Mouse (Mus musculus) gastrocnemius, adult 2 months (tissue): Measurements from ENCODE around the gene Pbrm1. TPM values are rescaled to one million over a fixed set of nuclear protein-coding genes. Genes with fewer than 3 reads are reported as not detected.

Experiments
- DNase-seq: peaks from one replicate; pipeline ENCODE4 v3.0.0; 2022
- H3K27ac ChIP-seq: fragments of 200-600 bp; 2 replicates; pipeline ENCODE4 v1.8.1; 2022; ENCODE audit warnings: mild to moderate bottlenecking
- H3K4me3 ChIP-seq: fragments of 200-600 bp; 2 replicates; pipeline ENCODE4 v1.8.1; 2022; ENCODE audit warnings: mild to moderate bottlenecking, moderate library complexity
- CTCF ChIP-seq: fragments of 200-600 bp; IDR thresholded peaks from 2 replicates; pipeline ENCODE4 v1.8.1; 2022; ENCODE audit warnings: antibody characterized with exemption, mild to moderate bottlenecking, moderate library complexity
- intact Hi-C: fragments of 180-260 bp; cut with DNase I; formaldehyde crosslinking; loops from one replicate; pipeline ENCODE4 v1.15.1; 2025
- total RNA-seq, 2 experiments: library from RNA; stranded (reverse); gene quantifications; 2 replicates each; pipeline ENCODE4 v1.2.3; 2021

Gene Pbrm1
- total RNA-seq, 2 experiments from 2014 or later: 45.3 to 49.8 TPM

DNA sequence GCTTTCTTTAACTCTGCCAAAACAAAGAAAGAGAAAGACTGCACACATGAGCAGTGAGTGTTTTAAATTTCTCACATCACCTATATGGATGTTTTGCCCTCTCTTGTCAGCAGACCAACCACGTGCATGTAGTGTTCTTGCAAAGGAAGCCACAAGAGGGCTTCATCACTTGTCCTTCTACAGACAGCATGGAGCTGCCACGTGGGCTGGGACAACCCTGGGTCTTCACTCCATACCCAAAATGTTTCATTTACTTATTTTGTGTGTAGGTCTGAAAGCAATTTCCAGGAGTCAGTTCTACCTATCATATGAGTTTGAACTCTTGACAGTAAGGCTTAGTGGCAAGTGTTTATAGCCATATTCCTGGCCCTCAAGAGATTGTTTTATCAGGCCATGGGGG, 1.1 kb upstream of the Pbrm1 start:
- Histone ChIP-seq H3K27ac (peak overlapping the region; percentile 96), H3K4me3 (peak overlapping the region; percentile 81)
- intact Hi-C loops: loop anchor here (2.0 kb wide), 1 partner anchor 17 kb away; the partner anchor contains the start of genes Glt8d1 and Spcs1
- TF ChIP-seq CTCF: peak; percentile 16; the same call in 1 of the 2 replicates
- DNase-seq: no peak

GRCm38 (mm10) chr14:31019331-31020205, 630 bp downstream of the Pbrm1 start:
- intact Hi-C loops: loop anchor here (2.0 to 5.0 kb wide), 3 partner anchors 19 to 173 kb away; partner anchors contain the start of genes Glt8d1 and Spcs1
- no peak for TF ChIP-seq CTCF
- peak; percentile 91 for DNase-seq
- Histone ChIP-seq H3K4me3 (peak overlapping the region; percentile 81), H3K27ac (peak overlapping the region; percentile 96)

DNA sequence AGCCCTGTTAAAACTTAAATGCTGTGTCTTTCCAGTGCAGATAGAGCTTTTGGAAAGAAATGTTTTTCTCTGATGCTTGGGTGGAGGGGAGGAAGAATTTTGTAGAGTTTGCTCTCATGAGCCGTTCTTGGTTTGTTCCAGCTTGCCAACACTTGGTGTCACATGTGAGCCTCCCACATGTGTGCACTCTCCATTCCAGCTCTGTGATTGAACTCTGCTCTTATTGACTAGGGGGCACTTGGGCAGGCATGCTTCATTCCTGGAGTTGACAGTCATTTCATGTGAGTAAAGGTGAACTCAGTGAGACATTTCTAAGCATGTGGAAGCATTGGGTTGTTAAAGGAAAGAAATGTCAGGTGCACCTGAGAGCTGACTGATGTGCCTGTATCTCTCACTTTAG, 3.6 kb downstream of the Pbrm1 start:
- intact Hi-C loops: loop anchor here (5.0 kb wide), 2 partner anchors 50 to 170 kb away; no protein-coding TSS in a partner anchor
- no peak for DNase-seq
- TF ChIP-seq CTCF: no peak
- no peak overlapping the region for H3K27ac ChIP-seq
- no peak overlapping the region for H3K4me3 ChIP-seq

DNA sequence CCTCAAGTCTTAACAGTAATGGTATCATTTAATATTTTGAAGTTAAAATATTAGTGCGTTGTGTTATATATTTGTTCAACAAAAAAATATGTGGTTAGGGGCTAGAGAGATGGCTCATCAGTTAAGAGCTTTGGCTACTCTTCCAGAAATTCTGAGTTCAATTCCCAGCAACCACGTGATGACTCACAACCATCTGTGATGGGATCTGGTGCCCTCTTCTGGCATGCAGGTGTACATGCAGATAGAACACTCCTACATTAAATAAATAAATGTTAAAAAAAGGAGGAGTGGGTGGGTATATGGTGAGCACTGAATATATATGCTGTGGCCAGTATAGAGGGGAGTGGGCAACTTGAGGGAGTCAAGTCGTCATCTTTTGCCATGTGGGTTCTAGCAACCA, 6.8 kb downstream of the Pbrm1 start:
- TF ChIP-seq CTCF: peak; percentile 42
- Histone ChIP-seq H3K27ac (no peak overlapping the region), H3K4me3 (no peak overlapping the region)
- DNase-seq: no peak
- intact Hi-C loops: no loop called here

GRCm38 (mm10) chr14:31045296-31045695, 26.4 kb downstream of the Pbrm1 start:
- Histone ChIP-seq H3K27ac (no peak overlapping the region), H3K4me3 (no peak overlapping the region)
- intact Hi-C loops: no loop called here
- no peak for TF ChIP-seq CTCF
- DNase-seq: no peak

DNA sequence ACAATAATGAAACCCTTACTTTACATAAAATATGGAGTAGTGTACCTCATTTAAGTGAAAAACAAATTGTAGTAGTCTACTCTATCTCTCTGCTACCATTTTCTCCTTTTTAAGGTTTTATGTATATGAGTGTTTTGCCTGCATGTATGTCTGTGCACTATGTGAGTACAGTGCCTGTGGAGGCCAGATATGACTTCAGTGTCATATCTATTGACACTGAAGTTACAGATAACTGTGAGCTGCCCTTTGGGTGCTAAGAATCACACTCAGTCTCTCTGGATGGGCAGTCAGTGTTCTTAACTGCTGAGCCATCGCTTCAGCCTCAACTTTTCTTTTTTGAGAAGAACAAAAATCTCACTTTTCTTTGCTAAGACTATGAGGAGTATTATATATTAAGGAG, 26.9 kb downstream of the Pbrm1 start:
- intact Hi-C loops: no loop called here
- no peak for TF ChIP-seq CTCF
- no peak for DNase-seq
- Histone ChIP-seq H3K4me3 (no peak overlapping the region), H3K27ac (no peak overlapping the region)

- peak; percentile 65 for TF ChIP-seq CTCF
- H3K4me3 ChIP-seq: no peak overlapping the region
- DNase-seq: no peak
- intact Hi-C loops: no loop called here
- H3K27ac ChIP-seq: no peak overlapping the region
These were observed 43.3 kb downstream of the Pbrm1 start for GRCm38 (mm10) chr14:31062277-31062676.

DNA sequence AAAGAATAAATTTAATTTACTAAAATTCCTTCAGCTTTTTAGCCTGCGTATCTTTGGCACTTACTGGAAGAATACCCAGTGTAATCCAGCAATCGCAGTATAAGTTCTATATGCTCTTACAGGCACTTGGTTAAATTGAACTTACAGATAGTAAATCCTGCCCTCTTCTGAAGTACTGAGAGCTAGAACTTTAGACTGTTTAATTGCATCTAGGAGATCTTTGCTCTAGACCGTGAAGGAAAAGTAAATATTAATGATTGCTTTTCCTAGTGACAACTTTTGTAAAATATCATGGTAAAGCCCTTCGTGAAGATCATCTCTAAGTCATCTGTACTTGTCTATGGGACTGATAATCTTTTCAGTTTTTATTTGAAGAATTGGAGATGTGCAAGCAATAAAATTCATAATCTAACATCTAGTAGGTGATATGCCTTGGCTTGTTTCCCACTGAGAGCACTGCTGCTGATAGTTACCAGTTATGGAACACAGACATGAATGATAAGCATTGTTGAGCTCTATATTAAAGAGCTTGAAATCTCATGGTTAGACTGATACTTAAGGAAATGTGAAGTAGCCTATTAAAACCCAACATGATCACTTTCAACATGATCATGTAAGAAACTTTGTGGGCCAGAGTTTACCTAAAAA, 50.3 kb downstream of the Pbrm1 start:
- no peak for DNase-seq
- TF ChIP-seq CTCF: no peak
- Histone ChIP-seq H3K27ac (no peak overlapping the region), H3K4me3 (no peak overlapping the region)
- intact Hi-C loops: no loop called here

DNA sequence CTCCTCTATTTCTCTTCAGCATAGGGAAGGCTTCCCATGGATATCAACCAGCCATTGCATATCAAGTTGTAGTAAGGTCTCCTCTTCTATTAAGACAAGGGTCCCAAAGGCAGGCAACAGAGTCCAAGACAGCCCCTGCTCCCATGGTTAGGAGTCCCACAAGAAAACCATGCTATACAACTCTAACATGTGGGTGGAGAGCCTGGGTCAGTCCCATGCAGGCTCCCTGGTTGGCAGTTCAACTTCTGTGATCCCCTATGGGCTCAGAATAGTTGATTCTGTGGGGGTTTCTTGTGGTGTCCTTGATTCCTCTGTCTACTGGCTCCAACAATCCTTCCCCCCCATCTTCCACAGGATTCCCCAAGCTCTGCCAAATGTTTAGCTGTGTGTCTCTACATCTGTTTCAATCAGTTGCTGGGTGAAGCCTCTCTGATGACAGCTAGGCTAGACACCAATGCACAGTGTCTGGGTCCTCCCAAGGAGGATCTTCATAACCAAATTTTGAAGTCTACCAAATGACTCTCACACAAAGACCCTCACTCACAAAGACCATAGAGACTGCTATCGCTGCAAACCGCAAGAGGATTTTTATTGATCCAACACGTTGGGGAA, 59.8 kb downstream of the Pbrm1 start:
- DNase-seq: no peak
- no peak overlapping the region for H3K27ac ChIP-seq
- H3K4me3 ChIP-seq: no peak overlapping the region
- TF ChIP-seq CTCF: no peak
- intact Hi-C loops: no loop called here

DNA sequence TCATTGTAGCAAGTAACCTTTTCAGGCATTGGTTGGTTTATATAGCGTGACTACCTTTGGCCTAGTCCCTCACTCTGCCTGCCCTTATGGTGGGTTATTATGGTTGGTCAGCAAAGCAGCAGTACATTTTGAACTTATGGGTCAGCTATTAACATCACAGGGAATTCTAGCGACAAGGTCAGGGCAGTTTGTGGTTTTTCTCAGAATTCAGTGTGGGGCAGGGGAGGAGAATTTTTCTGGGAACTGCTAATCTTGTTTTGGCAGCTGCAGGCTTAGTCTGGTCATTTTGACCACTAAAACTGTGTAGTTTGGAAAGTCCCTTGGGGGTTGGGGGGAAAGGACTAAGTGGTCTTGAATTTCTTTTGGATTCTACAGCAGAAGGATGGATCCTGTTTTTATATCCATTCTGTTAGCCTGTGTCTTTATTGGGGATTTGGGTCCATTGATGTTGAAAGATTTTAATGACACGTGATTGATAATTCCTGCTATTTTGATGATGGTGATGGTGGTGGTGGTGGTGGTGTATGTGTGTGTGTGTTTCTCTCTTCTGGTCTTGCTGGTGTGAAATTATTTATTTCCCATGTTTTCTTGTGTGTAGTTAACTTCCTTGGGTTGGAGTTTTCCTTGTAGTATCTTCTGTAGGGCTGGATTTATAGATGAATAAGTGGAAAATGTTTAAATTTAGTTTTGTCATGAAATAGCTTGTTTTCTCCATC, 60.5 kb downstream of the Pbrm1 start:
- no peak for DNase-seq
- intact Hi-C loops: no loop called here
- Histone ChIP-seq H3K4me3 (no peak overlapping the region), H3K27ac (no peak overlapping the region)
- no peak for TF ChIP-seq CTCF

DNA sequence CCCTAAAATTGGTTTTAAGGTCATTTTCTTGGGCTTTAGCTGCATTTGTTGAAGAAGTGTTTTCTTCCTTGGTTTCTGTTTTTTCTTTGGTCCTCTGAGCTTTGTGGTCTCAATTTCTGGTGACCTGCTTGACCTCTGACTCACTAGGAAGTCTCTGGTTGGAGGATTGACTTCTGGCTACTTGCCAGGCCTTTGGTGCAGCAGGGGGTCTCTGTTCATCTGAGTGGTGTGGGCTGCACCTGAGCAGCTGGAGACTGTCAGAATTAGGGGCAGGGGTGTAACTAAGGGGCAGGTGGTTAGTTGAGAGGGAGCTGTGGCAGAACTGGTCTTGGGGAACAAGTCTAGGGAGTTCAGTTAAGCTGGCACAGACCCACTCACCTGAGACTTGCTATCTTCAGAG, 62.2 kb downstream of the Pbrm1 start:
- Histone ChIP-seq H3K4me3 (no peak overlapping the region), H3K27ac (no peak overlapping the region)
- no peak for TF ChIP-seq CTCF
- no peak for DNase-seq
- intact Hi-C loops: no loop called here

DNA sequence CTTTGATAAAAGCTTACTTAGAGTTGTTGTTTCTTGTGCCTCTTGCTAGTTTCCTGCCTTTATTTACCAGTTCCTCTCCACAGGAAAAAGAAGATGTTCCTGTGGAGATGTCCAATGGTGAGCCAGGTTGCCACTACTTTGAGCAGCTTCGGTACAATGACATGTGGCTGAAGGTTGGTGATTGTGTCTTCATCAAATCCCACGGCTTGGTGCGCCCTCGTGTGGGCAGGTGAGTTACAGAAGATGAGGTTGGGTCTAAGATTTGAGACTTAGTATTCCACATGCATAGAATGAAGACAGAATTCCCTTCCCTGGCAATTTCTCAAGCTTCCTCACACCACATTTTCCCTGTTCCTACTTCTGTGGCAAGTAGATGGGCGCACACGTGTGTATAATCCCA, 68.5 kb downstream of the Pbrm1 start:
- DNase-seq: no peak
- intact Hi-C loops: loop anchor here (2.0 kb wide), 1 partner anchor 41 kb away; the partner anchor contains the start of gene Smim4
- peak; percentile 21; the same call in 1 of the 2 replicates for TF ChIP-seq CTCF
- Histone ChIP-seq H3K4me3 (no peak overlapping the region), H3K27ac (peak overlapping the region; percentile 90)
